Mouse (Mus musculus) liver, embryonic 12.5 days (tissue): ENCODE measurements around the gene Btg4. TPM values are rescaled to one million over a fixed set of nuclear protein-coding genes. Genes with fewer than 3 reads are reported as not detected.

Source experiments
- ATAC-seq: fragments of 200-750 bp; cut with Nextera tagmentation; 2 replicates; pipeline ENCODE4 v1.8.0; 2017; ENCODE audit warnings: moderate number of reproducible peaks, mild to moderate bottlenecking, moderate library complexity
- H3K27ac ChIP-seq: fragments of 300-500 bp; sonication (generic); 2 replicates; pipeline ENCODE4 v1.5.1; 2016; ENCODE audit warnings: mild to moderate bottlenecking
- H3K27me3 ChIP-seq: fragments of 300-500 bp; sonication (generic); replicated peaks from 2 replicates; pipeline ENCODE4 v1.6.1; 2016; ENCODE audit warnings: mild to moderate bottlenecking, moderate library complexity
- H3K36me3 ChIP-seq: fragments of 300-500 bp; sonication (generic); 2 replicates; pipeline ENCODE4 v1.6.1; 2016; ENCODE audit warnings: mild to moderate bottlenecking, moderate library complexity
- H3K4me1 ChIP-seq: fragments of 300-500 bp; sonication (generic); 2 replicates; pipeline ENCODE4 v1.6.1; 2016
- H3K4me2 ChIP-seq: fragments of 300-500 bp; sonication (generic); 2 replicates; pipeline ENCODE4 v1.6.1; 2016; ENCODE audit warnings: mild to moderate bottlenecking, moderate library complexity
- H3K4me3 ChIP-seq: fragments of 300-500 bp; sonication (generic); 2 replicates; pipeline ENCODE4 v1.5.1; 2016; ENCODE audit warnings: mild to moderate bottlenecking, moderate library complexity
- H3K9ac ChIP-seq: fragments of 300-500 bp; sonication (generic); 2 replicates; pipeline ENCODE4 v1.6.1; 2016; ENCODE audit warnings: mild to moderate bottlenecking, moderate library complexity
- H3K9me3 ChIP-seq: fragments of 300-500 bp; sonication (generic); replicated peaks from 2 replicates; pipeline ENCODE4 v1.6.1; 2016; ENCODE audit warnings: mild to moderate bottlenecking, moderate library complexity
- WGBS: fragments of 180-500 bp; shearing (Covaris S2); methylation state at CpG from one replicate; pipeline ENCODE4 v1.1.7; 2016; ENCODE audit not compliant: insufficient replicate concordance; 5-methylcytosine and 5-hydroxymethylcytosine counted together
- polyA plus RNA-seq: library from polyadenylated mRNA; unstranded; fragments of >200 nt; fragmentation: Nextera tagmentation; extraction: Ambion mirVana; gene quantifications from 2 replicates; pipeline ENCODE4 v1.2.1, GENCODE M21; 2016

Gene Btg4
- polyA plus RNA-seq, 1 experiment from 2014 or later, result not detected

GRCm38 (mm10) chr9:51143437-51143836 lies 82.7 kb downstream of the Btg4 start:
- Histone ChIP-seq H3K9ac (no peak overlapping the region), H3K4me1 (no peaks in the 10 kb centered on the region), H3K27ac (no peak overlapping the region), H3K4me2 (no peak overlapping the region), H3K36me3 (no peaks in the 10 kb centered on the region), H3K9me3 (no peaks in the 10 kb centered on the region), H3K27me3 (no peaks in the 10 kb centered on the region), H3K4me3 (no peak overlapping the region)
- WGBS, result 63% methylated on average over 1 of the region's 1 CpGs
- no peak for ATAC-seq

GRCm38 (mm10) chr9:51144218-51144617 lies 83.5 kb downstream of the Btg4 start:
- Histone ChIP-seq H3K9ac (no peak overlapping the region), H3K36me3 (no peaks in the 10 kb centered on the region), H3K4me2 (no peak overlapping the region), H3K4me1 (no peaks in the 10 kb centered on the region), H3K4me3 (no peak overlapping the region), H3K9me3 (no peaks in the 10 kb centered on the region), H3K27me3 (no peaks in the 10 kb centered on the region), H3K27ac (no peak overlapping the region)
- WGBS, result 62% methylated on average over 6 of the region's 6 CpGs
- no peak for ATAC-seq

- Histone ChIP-seq H3K4me1 (no peaks in the 10 kb centered on the region), H3K27me3 (peaks cover 11% of the 10 kb centered on the region; the same call in 1 of the 2 replicates)
- 69% methylated on average over 4 of the region's 4 CpGs for WGBS
Measured at GRCm38 (mm10) chr9:51146496-51146895, 85.8 kb downstream of the Btg4 start.

GRCm38 (mm10) chr9:51147294-51147693 lies 86.6 kb downstream of the Btg4 start:
- ATAC-seq, result no peak
- Histone ChIP-seq H3K4me3 (no peak overlapping the region), H3K4me1 (peaks cover 5% of the 10 kb centered on the region; the same call in 1 of the 2 replicates), H3K27me3 (peaks cover 19% of the 10 kb centered on the region; the same call in 1 of the 2 replicates), H3K4me2 (no peak overlapping the region), H3K9ac (no peak overlapping the region), H3K9me3 (no peaks in the 10 kb centered on the region), H3K27ac (no peak overlapping the region), H3K36me3 (no peaks in the 10 kb centered on the region)
- WGBS, result 71% methylated on average over 5 of the region's 5 CpGs

More at GRCm38 (mm10) chr9:51146496-51146895, 85.8 kb downstream of the Btg4 start:
- H3K36me3 ChIP-seq, result no peaks in the 10 kb centered on the region
- H3K4me3 ChIP-seq, result no peak overlapping the region
- H3K27ac ChIP-seq, result no peak overlapping the region
- H3K9ac ChIP-seq, result no peak overlapping the region
- no peaks in the 10 kb centered on the region for H3K9me3 ChIP-seq
- no peak for ATAC-seq
- H3K4me2 ChIP-seq, result no peak overlapping the region

- no peak for ATAC-seq
- peak overlapping the region; percentile 30 for H3K4me2 ChIP-seq
- 18% methylated on average over 13 of the region's 13 CpGs for WGBS
Measured at GRCm38 (mm10) chr9:51152079-51152752, 91.5 kb downstream of the Btg4 start.

GRCm38 (mm10) chr9:51161771-51162388 lies 101.2 kb downstream of the Btg4 start:
- Histone ChIP-seq H3K36me3 (no peaks in the 10 kb centered on the region), H3K27me3 (peaks cover 21% of the 10 kb centered on the region), H3K9ac (no peak overlapping the region), H3K4me1 (no peaks in the 10 kb centered on the region), H3K4me3 (no peak overlapping the region), H3K4me2 (no peak overlapping the region), H3K27ac (no peak overlapping the region), H3K9me3 (no peaks in the 10 kb centered on the region)
- ATAC-seq, result no peak
- 36% methylated on average over 4 of the region's 4 CpGs for WGBS

More at GRCm38 (mm10) chr9:51152079-51152752, 91.5 kb downstream of the Btg4 start:
- Histone ChIP-seq H3K27me3 (peaks cover 27% of the 10 kb centered on the region; the same call in 1 of the 2 replicates), H3K4me1 (peaks cover 5% of the 10 kb centered on the region; the same call in 1 of the 2 replicates), H3K4me3 (no peak overlapping the region), H3K36me3 (no peaks in the 10 kb centered on the region), H3K9me3 (no peaks in the 10 kb centered on the region), H3K9ac (no peak overlapping the region), H3K27ac (no peak overlapping the region)

GRCm38 (mm10) chr9:51163989-51164388 lies 103.3 kb downstream of the Btg4 start:
- 73% methylated on average over 5 of the region's 5 CpGs for WGBS
- Histone ChIP-seq H3K27ac (no peak overlapping the region), H3K4me3 (no peak overlapping the region), H3K4me2 (no peak overlapping the region), H3K36me3 (no peaks in the 10 kb centered on the region), H3K4me1 (no peaks in the 10 kb centered on the region), H3K9ac (no peak overlapping the region), H3K9me3 (no peaks in the 10 kb centered on the region), H3K27me3 (peaks cover 19% of the 10 kb centered on the region)
- no peak for ATAC-seq

- WGBS, result 23% methylated on average over 6 of the region's 6 CpGs
Measured at GRCm38 (mm10) chr9:51165312-51166180, 104.8 kb downstream of the Btg4 start, which contains the start of gene Gm32742. TSS of gene Gm32742 (minus strand) at chr9:51165517.

GRCm38 (mm10) chr9:51167954-51168353 lies 107.3 kb downstream of the Btg4 start:
- H3K4me1 ChIP-seq, result no peaks in the 10 kb centered on the region
- H3K9ac ChIP-seq, result no peak overlapping the region
- H3K4me2 ChIP-seq, result no peak overlapping the region
- no peaks in the 10 kb centered on the region for H3K9me3 ChIP-seq
- WGBS, result 62% methylated on average over 11 of the region's 11 CpGs
- no peak overlapping the region for H3K27ac ChIP-seq
- no peaks in the 10 kb centered on the region for H3K36me3 ChIP-seq
- no peak for ATAC-seq
- H3K27me3 ChIP-seq, result no peaks in the 10 kb centered on the region
- no peak overlapping the region for H3K4me3 ChIP-seq

More at GRCm38 (mm10) chr9:51165312-51166180, 104.8 kb downstream of the Btg4 start, which contains the start of gene Gm32742:
- Histone ChIP-seq H3K36me3 (no peaks in the 10 kb centered on the region), H3K9me3 (no peaks in the 10 kb centered on the region), H3K9ac (no peak within 1 kb of the TSS), H3K27me3 (peaks cover 6% of the 10 kb centered on the region), H3K4me1 (no peaks in the 10 kb centered on the region), H3K27ac (no peak within 1 kb of the TSS), H3K4me3 (no peak within 1 kb of the TSS), H3K4me2 (no peak within 1 kb of the TSS)
- no peak for ATAC-seq

- H3K9ac ChIP-seq, result no peak overlapping the region
- H3K4me1 ChIP-seq, result no peaks in the 10 kb centered on the region
- H3K27ac ChIP-seq, result no peak overlapping the region
- ATAC-seq, result no peak
- no peaks in the 10 kb centered on the region for H3K27me3 ChIP-seq
- H3K4me3 ChIP-seq, result no peak overlapping the region
- no peaks in the 10 kb centered on the region for H3K36me3 ChIP-seq
- H3K9me3 ChIP-seq, result no peaks in the 10 kb centered on the region
- WGBS, result 62% methylated on average over 5 of the region's 5 CpGs
- H3K4me2 ChIP-seq, result no peak overlapping the region
Measured at GRCm38 (mm10) chr9:51168698-51169097, 108.0 kb downstream of the Btg4 start.

GRCm38 (mm10) chr9:51169133-51169532 lies 108.4 kb downstream of the Btg4 start:
- no peak overlapping the region for H3K4me2 ChIP-seq
- no peak overlapping the region for H3K27ac ChIP-seq
- no peaks in the 10 kb centered on the region for H3K4me1 ChIP-seq
- H3K27me3 ChIP-seq, result no peaks in the 10 kb centered on the region
- H3K9me3 ChIP-seq, result no peaks in the 10 kb centered on the region
- no peak overlapping the region for H3K9ac ChIP-seq
- no peaks in the 10 kb centered on the region for H3K36me3 ChIP-seq
- no peak for ATAC-seq
- WGBS, result 64% methylated on average over 7 of the region's 7 CpGs
- H3K4me3 ChIP-seq, result no peak overlapping the region
